Mouse (Mus musculus) limb, embryonic 13.5 days (tissue): ENCODE data around the gene Stx6. TPM values are rescaled to one million over a fixed set of nuclear protein-coding genes. Genes with fewer than 3 reads are reported as not detected.

Experiments
- ATAC-seq: fragments of 200-750 bp; cut with Nextera tagmentation; 2 replicates; pipeline ENCODE4 v1.8.0; 2017; ENCODE audit warnings: low read depth, moderate number of reproducible peaks, moderate TSS enrichment; ENCODE audit not compliant: low FRiP score
- H3K27ac ChIP-seq: fragments of 300-500 bp; sonication (generic); 2 replicates; pipeline ENCODE4 v1.5.1; 2015; ENCODE audit warnings: inconsistent platforms, mild to moderate bottlenecking, moderate library complexity
- H3K27me3 ChIP-seq: fragments of 300-500 bp; sonication (generic); 2 replicates; pipeline ENCODE4 v1.6.1; 2015; ENCODE audit warnings: mild to moderate bottlenecking, inconsistent platforms
- H3K36me3 ChIP-seq: fragments of 300-500 bp; sonication (generic); 2 replicates; pipeline ENCODE4 v1.6.1; 2015; ENCODE audit warnings: inconsistent platforms, mild to moderate bottlenecking, moderate library complexity
- H3K4me1 ChIP-seq: fragments of 300-500 bp; sonication (generic); 2 replicates; pipeline ENCODE4 v1.6.1; 2015; ENCODE audit warnings: inconsistent platforms
- H3K4me2 ChIP-seq: fragments of 300-500 bp; sonication (generic); replicated peaks from 2 replicates; pipeline ENCODE4 v1.6.1; 2015; ENCODE audit warnings: inconsistent platforms, mild to moderate bottlenecking, moderate library complexity
- H3K4me3 ChIP-seq: fragments of 300-500 bp; sonication (generic); 2 replicates; pipeline ENCODE4 v1.5.1; 2015; ENCODE audit warnings: moderate library complexity, mild to moderate bottlenecking, inconsistent platforms
- H3K9ac ChIP-seq: fragments of 300-500 bp; sonication (generic); 2 replicates; pipeline ENCODE4 v1.6.1; 2015; ENCODE audit warnings: mild to moderate bottlenecking, inconsistent platforms
- H3K9me3 ChIP-seq: fragments of 300-500 bp; sonication (generic); 2 replicates; pipeline ENCODE4 v1.6.1; 2016; ENCODE audit warnings: inconsistent platforms
- WGBS: fragments of 180-500 bp; shearing (Covaris S2); methylation state at CpG from one replicate; pipeline ENCODE4 v1.1.7; 2015; 5-methylcytosine and 5-hydroxymethylcytosine counted together
- polyA plus RNA-seq: library from polyadenylated mRNA; unstranded; fragments of >200 nt; fragmentation: Nextera tagmentation; extraction: Ambion mirVana; gene quantifications from 2 replicates; pipeline ENCODE4 v1.2.1, GENCODE M21; 2015

The Stx6 gene
- polyA plus RNA-seq, 1 experiment from 2014 or later, result 98.1 TPM

- H3K4me2 ChIP-seq, result peak overlapping the region; percentile 25; the same call in 1 of the 2 replicates
- H3K9me3 ChIP-seq, result no peaks in the 10 kb centered on the region
- H3K4me1 ChIP-seq, result peaks cover 73% of the 10 kb centered on the region
- H3K9ac ChIP-seq, result peak overlapping the region; percentile 53
- H3K4me3 ChIP-seq, result no peak overlapping the region
- ATAC-seq, result peak; percentile 64
- peaks cover 18% of the 10 kb centered on the region for H3K36me3 ChIP-seq
- no peaks in the 10 kb centered on the region for H3K27me3 ChIP-seq
- 11% methylated on average over 6 of the region's 6 CpGs for WGBS
- H3K27ac ChIP-seq, result peak overlapping the region; percentile 81
Observed at GRCm38 (mm10) chr1:155212493-155212892, 54.0 kb downstream of the Stx6 start.

GRCm38 (mm10) chr1:155212936-155213774 lies 54.6 kb downstream of the Stx6 start:
- Histone ChIP-seq H3K9ac (0 out of 2 replicates have a peak overlapping the region, but pooled peaks have one; percentile 10), H3K4me1 (peaks cover 75% of the 10 kb centered on the region), H3K9me3 (no peaks in the 10 kb centered on the region), H3K36me3 (peaks cover 20% of the 10 kb centered on the region), H3K27me3 (no peaks in the 10 kb centered on the region), H3K27ac (peak overlapping the region; percentile 81), H3K4me2 (no peak overlapping the region; the same call in 1 of the 2 replicates), H3K4me3 (no peak overlapping the region)
- ATAC-seq, result no peak
- WGBS, result 16% methylated on average over 18 of the region's 18 CpGs

GRCm38 (mm10) chr1:155213912-155214311 lies 55.4 kb downstream of the Stx6 start:
- ATAC-seq, result no peak

GRCm38 (mm10) chr1:155215066-155215764 lies 56.7 kb downstream of the Stx6 start:
- Histone ChIP-seq H3K27ac (no peak overlapping the region; the same call in 1 of the 2 replicates), H3K4me3 (no peak overlapping the region), H3K4me2 (no peak overlapping the region), H3K36me3 (peaks cover 28% of the 10 kb centered on the region), H3K9ac (no peak overlapping the region), H3K9me3 (no peaks in the 10 kb centered on the region), H3K27me3 (no peaks in the 10 kb centered on the region), H3K4me1 (peaks cover 75% of the 10 kb centered on the region)
- no peak for ATAC-seq
- 29% methylated on average over 9 of the region's 9 CpGs for WGBS

More at GRCm38 (mm10) chr1:155213912-155214311, 55.4 kb downstream of the Stx6 start:
- Histone ChIP-seq H3K4me2 (no peak overlapping the region), H3K4me3 (no peak overlapping the region), H3K27ac (no peak overlapping the region), H3K4me1 (peaks cover 75% of the 10 kb centered on the region), H3K9me3 (no peaks in the 10 kb centered on the region), H3K27me3 (no peaks in the 10 kb centered on the region), H3K9ac (no peak overlapping the region), H3K36me3 (peaks cover 20% of the 10 kb centered on the region)
- 61% methylated on average over 7 of the region's 7 CpGs for WGBS

- 47% methylated on average over 11 of the region's 11 CpGs for WGBS
- Histone ChIP-seq H3K9ac (peak overlapping the region; percentile 35; the same call in 1 of the 2 replicates), H3K4me3 (no peak overlapping the region), H3K27ac (0 out of 2 replicates have a peak overlapping the region, but pooled peaks have one; percentile 48), H3K36me3 (peaks cover 33% of the 10 kb centered on the region), H3K27me3 (no peaks in the 10 kb centered on the region), H3K4me1 (peaks cover 73% of the 10 kb centered on the region), H3K9me3 (no peaks in the 10 kb centered on the region), H3K4me2 (peak overlapping the region; percentile 23; the same call in 1 of the 2 replicates)
- ATAC-seq, result no peak
Observed at GRCm38 (mm10) chr1:155216313-155216712, 57.8 kb downstream of the Stx6 start.

- ATAC-seq, result no peak
- Histone ChIP-seq H3K4me3 (no peak overlapping the region), H3K36me3 (peaks cover 34% of the 10 kb centered on the region), H3K4me2 (peak overlapping the region; percentile 23; the same call in 1 of the 2 replicates), H3K9me3 (no peaks in the 10 kb centered on the region), H3K27me3 (no peaks in the 10 kb centered on the region), H3K9ac (peak overlapping the region; percentile 35; the same call in 1 of the 2 replicates), H3K27ac (peak overlapping the region; percentile 55; the same call in 1 of the 2 replicates), H3K4me1 (peaks cover 68% of the 10 kb centered on the region)
- 29% methylated on average over 6 of the region's 6 CpGs for WGBS
Observed at GRCm38 (mm10) chr1:155216844-155217243, 58.3 kb downstream of the Stx6 start.

GRCm38 (mm10) chr1:155217865-155218541 lies 59.5 kb downstream of the Stx6 start:
- Histone ChIP-seq H3K36me3 (peaks cover 37% of the 10 kb centered on the region), H3K27ac (no peak overlapping the region), H3K4me2 (no peak overlapping the region), H3K27me3 (no peaks in the 10 kb centered on the region), H3K9ac (no peak overlapping the region), H3K4me3 (no peak overlapping the region), H3K9me3 (no peaks in the 10 kb centered on the region), H3K4me1 (peaks cover 64% of the 10 kb centered on the region)
- no peak for ATAC-seq
- 54% methylated on average over 9 of the region's 9 CpGs for WGBS

GRCm38 (mm10) chr1:155218924-155219323 lies 60.4 kb downstream of the Stx6 start:
- H3K4me1 ChIP-seq, result peaks cover 59% of the 10 kb centered on the region
- no peak overlapping the region for H3K4me2 ChIP-seq
- H3K9ac ChIP-seq, result no peak overlapping the region
- no peak for ATAC-seq
- no peaks in the 10 kb centered on the region for H3K27me3 ChIP-seq
- H3K9me3 ChIP-seq, result no peaks in the 10 kb centered on the region
- no peak overlapping the region for H3K4me3 ChIP-seq
- 78% methylated on average over 5 of the region's 5 CpGs for WGBS
- peaks cover 42% of the 10 kb centered on the region for H3K36me3 ChIP-seq
- no peak overlapping the region for H3K27ac ChIP-seq

- Histone ChIP-seq H3K36me3 (peaks cover 49% of the 10 kb centered on the region), H3K4me3 (no peak overlapping the region), H3K4me2 (no peak overlapping the region), H3K9me3 (no peaks in the 10 kb centered on the region), H3K9ac (0 out of 2 replicates have a peak overlapping the region, but pooled peaks have one; percentile 14), H3K27ac (no peak overlapping the region; the same call in 1 of the 2 replicates), H3K27me3 (no peaks in the 10 kb centered on the region), H3K4me1 (peaks cover 35% of the 10 kb centered on the region)
- ATAC-seq, result no peak
- WGBS, result 65% methylated on average over 11 of the region's 11 CpGs
Observed at GRCm38 (mm10) chr1:155222101-155222669, 63.7 kb downstream of the Stx6 start.

- 92% methylated on average over 6 of the region's 6 CpGs for WGBS
- Histone ChIP-seq H3K27me3 (no peaks in the 10 kb centered on the region), H3K4me1 (peaks cover 37% of the 10 kb centered on the region), H3K36me3 (peaks cover 42% of the 10 kb centered on the region), H3K9me3 (no peaks in the 10 kb centered on the region), H3K4me2 (no peak overlapping the region), H3K27ac (no peak overlapping the region), H3K9ac (no peak overlapping the region), H3K4me3 (no peak overlapping the region)
- no peak for ATAC-seq
Observed at GRCm38 (mm10) chr1:155223036-155223435, 64.5 kb downstream of the Stx6 start.

- WGBS, result 28% methylated on average over 16 of the region's 16 CpGs
- Histone ChIP-seq H3K27me3 (no peaks in the 10 kb centered on the region), H3K4me1 (peaks cover 45% of the 10 kb centered on the region), H3K4me3 (no peak overlapping the region), H3K9me3 (no peaks in the 10 kb centered on the region), H3K36me3 (peaks cover 41% of the 10 kb centered on the region), H3K4me2 (peak overlapping the region; percentile 38), H3K27ac (no peak overlapping the region), H3K9ac (0 out of 2 replicates have a peak overlapping the region, but pooled peaks have one; percentile 25)
- peak; percentile 69 for ATAC-seq
Observed at GRCm38 (mm10) chr1:155223849-155224554, 65.5 kb downstream of the Stx6 start.
